Mouse (Mus musculus) intestine, embryonic 15.5 days (tissue): ENCODE results near the gene Plpp4. TPM values are rescaled to one million over a fixed set of nuclear protein-coding genes. Genes with fewer than 3 reads are reported as not detected.

Experiments
- ATAC-seq: fragments of 200-750 bp; cut with Nextera tagmentation; 2 replicates; pipeline ENCODE4 v1.8.0; 2017; ENCODE audit warnings: moderate TSS enrichment, moderate library complexity
- H3K27ac ChIP-seq: fragments of 300-500 bp; sonication (generic); 2 replicates; pipeline ENCODE4 v1.5.1; 2015; ENCODE audit warnings: mild to moderate bottlenecking, inconsistent platforms
- H3K27me3 ChIP-seq: fragments of 300-500 bp; sonication (generic); replicated peaks from 2 replicates; pipeline ENCODE4 v1.6.1; 2015; ENCODE audit warnings: inconsistent platforms
- H3K36me3 ChIP-seq: fragments of 300-500 bp; sonication (generic); 2 replicates; pipeline ENCODE4 v1.6.1; 2015; ENCODE audit warnings: inconsistent platforms
- H3K4me1 ChIP-seq: fragments of 300-500 bp; sonication (generic); replicated peaks from 2 replicates; pipeline ENCODE4 v1.6.1; 2015; ENCODE audit warnings: inconsistent platforms
- H3K4me2 ChIP-seq: fragments of 300-500 bp; sonication (generic); replicated peaks from 2 replicates; pipeline ENCODE4 v1.6.1; 2015; ENCODE audit warnings: mild to moderate bottlenecking, inconsistent platforms
- H3K4me3 ChIP-seq: fragments of 300-500 bp; sonication (generic); replicated peaks from 2 replicates; pipeline ENCODE4 v1.5.1; 2015; ENCODE audit warnings: inconsistent platforms
- H3K9ac ChIP-seq: fragments of 300-500 bp; sonication (generic); 2 replicates; pipeline ENCODE4 v1.6.1; 2015; ENCODE audit warnings: inconsistent platforms
- H3K9me3 ChIP-seq: fragments of 300-500 bp; sonication (generic); 2 replicates; pipeline ENCODE4 v1.6.1; 2016; ENCODE audit warnings: inconsistent platforms
- WGBS: fragments of 180-500 bp; shearing (Covaris S2); methylation state at CpG from one replicate; pipeline ENCODE4 v1.1.7; 2015; 5-methylcytosine and 5-hydroxymethylcytosine counted together
- polyA plus RNA-seq: library from polyadenylated mRNA; unstranded; fragments of >200 nt; fragmentation: Nextera tagmentation; extraction: Ambion mirVana; gene quantifications from 2 replicates; pipeline ENCODE4 v1.2.1, GENCODE M21; 2015

Plpp4 gene
- polyA plus RNA-seq, 1 experiment from 2014 or later: 0.41 TPM

DNA sequence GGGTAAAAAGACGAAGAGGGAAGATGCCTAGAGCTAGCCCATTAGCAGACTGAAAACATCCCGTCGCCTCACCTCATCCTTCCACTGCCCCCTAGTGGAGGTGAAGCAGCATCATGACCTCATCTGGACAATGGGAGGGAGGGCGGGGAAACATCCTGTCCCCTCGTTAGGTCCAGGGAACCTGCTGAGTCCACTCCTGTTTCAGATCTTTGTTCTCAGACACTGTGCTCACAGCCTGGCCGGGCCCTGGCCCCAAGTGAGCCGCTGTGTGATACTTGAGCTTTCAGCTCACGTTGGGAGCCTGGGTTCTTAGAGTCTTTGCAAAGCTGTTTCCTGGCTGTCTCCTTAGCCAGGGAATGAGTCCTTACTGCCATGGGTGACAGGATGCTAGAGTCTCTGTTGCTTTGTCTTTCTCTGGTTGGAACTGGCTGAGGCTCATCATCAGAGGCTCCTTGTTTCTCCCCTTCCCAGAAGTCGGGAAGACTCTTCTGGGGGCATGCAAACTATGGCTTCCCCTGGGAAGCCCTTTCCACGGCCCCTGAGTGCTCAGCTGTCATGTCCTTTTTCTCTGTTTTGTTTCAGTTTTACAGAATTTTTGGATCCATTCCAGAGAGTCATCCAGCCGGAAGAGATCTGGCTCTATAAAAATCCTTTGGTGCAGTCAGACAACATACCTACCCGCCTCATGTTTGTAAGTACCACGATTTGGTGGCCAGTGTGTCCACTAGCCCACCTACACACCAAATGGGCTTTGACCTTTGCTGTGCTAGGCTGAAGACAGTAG is 50.4 kb downstream of the Plpp4 start:
- Histone ChIP-seq H3K4me2 (no peak overlapping the region), H3K36me3 (no peaks in the 10 kb centered on the region), H3K27ac (no peak overlapping the region), H3K9ac (no peak overlapping the region), H3K4me3 (no peak overlapping the region), H3K9me3 (no peaks in the 10 kb centered on the region), H3K27me3 (no peaks in the 10 kb centered on the region), H3K4me1 (peaks cover 3% of the 10 kb centered on the region; the same call in 1 of the 2 replicates)
- 22% methylated on average over 13 of the region's 13 CpGs for WGBS
- ATAC-seq: no peak; the same call in 1 of the 2 replicates

DNA sequence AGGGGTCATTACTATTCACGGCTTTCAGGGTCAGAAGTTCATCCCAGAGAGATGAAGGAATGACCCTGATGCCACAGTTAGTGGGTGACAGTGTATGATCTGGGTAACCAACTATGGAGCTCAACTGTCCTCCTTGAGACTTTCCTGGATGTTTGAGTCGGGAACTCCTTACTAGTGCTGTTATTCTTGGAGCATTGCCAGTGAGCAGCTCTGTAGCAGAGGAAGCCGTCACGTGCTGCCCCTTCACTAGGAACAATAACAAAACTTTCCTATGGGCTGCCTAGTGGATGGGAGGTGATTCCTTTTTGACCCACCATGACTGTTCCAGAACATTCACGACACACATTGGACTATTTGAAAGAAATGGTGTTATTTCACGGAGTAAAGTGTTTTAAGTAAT is 51.8 kb downstream of the Plpp4 start:
- no peaks in the 10 kb centered on the region for H3K27me3 ChIP-seq
- 45% methylated on average over 6 of the region's 6 CpGs for WGBS
- no peak overlapping the region for H3K9ac ChIP-seq
- H3K4me3 ChIP-seq: no peak overlapping the region
- no peaks in the 10 kb centered on the region for H3K9me3 ChIP-seq
- no peak for ATAC-seq
- no peaks in the 10 kb centered on the region for H3K36me3 ChIP-seq
- H3K4me2 ChIP-seq: no peak overlapping the region
- H3K27ac ChIP-seq: no peak overlapping the region
- H3K4me1 ChIP-seq: peaks cover 3% of the 10 kb centered on the region; the same call in 1 of the 2 replicates

GRCm38 (mm10) chr7:129312521-129312920 is 55.7 kb downstream of the Plpp4 start:
- no peak for ATAC-seq
- 66% methylated on average over 6 of the region's 6 CpGs for WGBS
- H3K27ac ChIP-seq: no peak overlapping the region

DNA sequence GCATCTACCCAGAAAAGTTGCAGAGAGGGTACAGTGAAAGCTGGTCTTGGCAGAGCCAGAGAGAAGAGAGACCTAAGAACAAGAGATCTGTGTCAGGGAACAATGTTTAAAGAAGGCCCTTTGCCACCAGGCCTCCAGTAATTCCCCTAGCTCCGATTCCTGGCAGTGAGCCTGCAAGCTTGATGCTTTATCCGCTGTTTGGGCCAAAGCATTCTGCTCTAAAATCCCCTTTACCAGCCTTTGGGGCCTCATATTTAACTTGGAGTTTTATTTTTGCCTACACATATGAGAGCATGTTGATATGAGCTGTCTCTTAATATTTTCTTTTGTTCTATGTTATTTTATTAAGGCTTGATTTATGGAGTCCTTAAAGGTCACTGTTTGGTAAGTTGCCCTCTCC is 57.1 kb downstream of the Plpp4 start:
- WGBS: 61% methylated on average over 2 of the region's 2 CpGs
- Histone ChIP-seq H3K4me3 (no peak overlapping the region), H3K9ac (no peak overlapping the region), H3K4me2 (no peak overlapping the region), H3K9me3 (no peaks in the 10 kb centered on the region), H3K36me3 (no peaks in the 10 kb centered on the region), H3K27ac (no peak overlapping the region), H3K4me1 (no peaks in the 10 kb centered on the region), H3K27me3 (no peaks in the 10 kb centered on the region)
- no peak for ATAC-seq

More at GRCm38 (mm10) chr7:129312521-129312920, 55.7 kb downstream of the Plpp4 start:
- no peaks in the 10 kb centered on the region for H3K9me3 ChIP-seq
- no peak overlapping the region for H3K4me3 ChIP-seq
- H3K9ac ChIP-seq: no peak overlapping the region
- H3K4me1 ChIP-seq: peaks cover 3% of the 10 kb centered on the region; the same call in 1 of the 2 replicates
- H3K36me3 ChIP-seq: no peaks in the 10 kb centered on the region
- no peaks in the 10 kb centered on the region for H3K27me3 ChIP-seq
- no peak overlapping the region for H3K4me2 ChIP-seq

DNA sequence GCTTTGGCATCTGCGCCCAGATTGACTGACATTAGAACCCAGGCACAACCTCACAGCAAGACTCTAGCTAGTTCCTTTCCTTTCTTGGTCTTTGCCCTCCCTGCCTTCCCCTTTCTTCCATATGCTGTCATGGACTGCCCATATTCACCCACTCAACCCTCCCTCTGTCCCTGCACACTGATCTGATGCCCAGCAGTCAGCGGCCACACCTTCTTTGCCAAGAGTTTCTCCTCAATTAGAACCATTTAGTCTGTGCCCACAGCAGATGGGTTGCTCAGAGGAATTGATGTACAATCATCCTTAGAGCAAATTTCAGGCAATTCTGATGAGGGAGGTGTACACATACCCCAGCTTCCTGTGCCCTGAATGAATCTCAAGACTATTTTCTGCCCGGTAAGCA is 83.3 kb downstream of the Plpp4 start:
- ATAC-seq: no peak
- Histone ChIP-seq H3K9me3 (no peaks in the 10 kb centered on the region), H3K36me3 (no peaks in the 10 kb centered on the region), H3K27ac (no peak overlapping the region), H3K27me3 (no peaks in the 10 kb centered on the region), H3K9ac (no peak overlapping the region), H3K4me1 (no peaks in the 10 kb centered on the region), H3K4me3 (no peak overlapping the region), H3K4me2 (no peak overlapping the region)
- 94% methylated on average over 3 of the region's 3 CpGs for WGBS

DNA sequence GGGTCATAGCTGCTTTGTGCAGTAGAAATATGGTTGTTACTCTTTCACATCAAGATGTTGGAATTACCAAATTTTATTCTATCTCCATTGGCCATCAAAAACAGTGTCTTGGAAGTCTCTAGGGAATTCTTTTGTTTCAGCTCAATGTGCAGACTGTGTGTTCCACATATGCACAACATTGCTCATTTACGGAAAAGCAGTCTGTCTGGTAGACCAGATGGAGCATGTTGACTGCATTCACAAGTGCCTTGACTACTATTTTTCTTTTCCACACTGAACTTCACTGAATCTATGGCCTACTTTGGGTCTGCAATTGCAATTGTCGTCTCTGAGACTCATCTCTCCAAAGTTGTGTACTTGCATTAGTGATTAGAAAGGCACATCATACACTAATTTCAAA is 98.7 kb downstream of the Plpp4 start:
- Histone ChIP-seq H3K36me3 (no peaks in the 10 kb centered on the region), H3K27ac (no peak overlapping the region), H3K4me2 (no peak overlapping the region), H3K27me3 (no peaks in the 10 kb centered on the region), H3K9ac (no peak overlapping the region), H3K4me3 (no peak overlapping the region), H3K9me3 (no peaks in the 10 kb centered on the region), H3K4me1 (no peaks in the 10 kb centered on the region)
- WGBS: 83% methylated on average over 2 of the region's 2 CpGs
- ATAC-seq: no peak

- H3K4me1 ChIP-seq: no peaks in the 10 kb centered on the region
- ATAC-seq: no peak
- H3K9ac ChIP-seq: no peak overlapping the region
- no peaks in the 10 kb centered on the region for H3K27me3 ChIP-seq
- no peaks in the 10 kb centered on the region for H3K36me3 ChIP-seq
- H3K27ac ChIP-seq: no peak overlapping the region
- H3K4me2 ChIP-seq: no peak overlapping the region
- H3K9me3 ChIP-seq: no peaks in the 10 kb centered on the region
- 95% methylated on average over 1 of the region's 1 CpGs for WGBS
- H3K4me3 ChIP-seq: no peak overlapping the region
Measured at GRCm38 (mm10) chr7:129375306-129375705, 118.5 kb downstream of the Plpp4 start.

DNA sequence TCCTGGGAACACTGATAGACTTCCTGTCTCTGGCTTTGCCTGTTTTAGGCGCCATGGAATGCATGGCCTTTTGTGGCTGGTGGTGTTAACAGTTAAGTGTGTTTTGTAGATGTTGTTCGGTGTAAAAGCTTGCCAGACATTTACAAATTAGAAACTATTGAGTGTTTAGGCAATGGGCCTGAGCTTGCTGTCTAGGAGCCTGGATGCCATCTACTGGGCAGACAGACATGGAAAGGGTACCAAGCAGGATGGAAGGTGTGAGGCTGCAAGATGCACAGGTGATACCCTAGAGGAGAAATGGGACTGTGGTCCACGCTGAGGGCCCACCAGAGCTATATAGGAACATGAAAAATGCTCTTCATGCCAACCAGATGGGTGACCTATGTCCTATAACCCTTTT is 128.3 kb downstream of the Plpp4 start:
- Histone ChIP-seq H3K4me1 (no peaks in the 10 kb centered on the region), H3K27me3 (no peaks in the 10 kb centered on the region), H3K36me3 (no peaks in the 10 kb centered on the region), H3K9ac (no peak overlapping the region), H3K27ac (no peak overlapping the region), H3K9me3 (no peaks in the 10 kb centered on the region), H3K4me3 (no peak overlapping the region), H3K4me2 (no peak overlapping the region)
- no peak for ATAC-seq
- WGBS: 53% methylated on average over 3 of the region's 3 CpGs

- WGBS: 67% methylated on average over 11 of the region's 11 CpGs
- no peaks in the 10 kb centered on the region for H3K4me1 ChIP-seq
- no peaks in the 10 kb centered on the region for H3K36me3 ChIP-seq
- ATAC-seq: no peak
- H3K4me2 ChIP-seq: no peak overlapping the region
- no peaks in the 10 kb centered on the region for H3K27me3 ChIP-seq
- H3K4me3 ChIP-seq: no peak overlapping the region
- no peak overlapping the region for H3K27ac ChIP-seq
- H3K9me3 ChIP-seq: no peaks in the 10 kb centered on the region
- no peak overlapping the region for H3K9ac ChIP-seq
Measured at GRCm38 (mm10) chr7:129392835-129393489, 136.1 kb downstream of the Plpp4 start.

DNA sequence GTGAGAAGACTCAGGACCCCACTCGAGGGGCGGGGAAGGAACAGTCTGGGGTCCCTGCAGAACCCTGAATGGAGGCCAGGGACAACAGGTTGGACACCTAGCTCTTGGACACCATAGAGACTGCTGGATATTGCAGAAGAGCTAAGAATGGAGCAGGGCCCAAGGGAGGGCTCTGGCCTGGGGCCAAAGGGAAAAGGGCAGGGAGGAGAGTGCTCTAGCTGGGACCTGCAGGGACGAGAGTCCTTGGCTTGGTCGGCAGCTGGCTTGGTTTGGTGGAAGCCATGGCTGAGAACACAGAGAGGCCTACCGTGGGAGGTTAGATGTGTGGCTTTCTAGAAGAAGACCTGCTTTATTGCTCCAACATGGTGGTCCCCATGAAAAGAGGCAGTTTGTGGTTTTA is 139.7 kb downstream of the Plpp4 start:
- ATAC-seq: no peak
- Histone ChIP-seq H3K4me2 (no peak overlapping the region), H3K36me3 (no peaks in the 10 kb centered on the region), H3K4me1 (no peaks in the 10 kb centered on the region), H3K4me3 (no peak overlapping the region), H3K27ac (no peak overlapping the region), H3K9ac (no peak overlapping the region), H3K27me3 (no peaks in the 10 kb centered on the region), H3K9me3 (no peaks in the 10 kb centered on the region)
- WGBS: 88% methylated on average over 5 of the region's 5 CpGs

- Histone ChIP-seq H3K4me2 (no peak overlapping the region), H3K9me3 (no peaks in the 10 kb centered on the region), H3K36me3 (no peaks in the 10 kb centered on the region), H3K9ac (no peak overlapping the region), H3K4me1 (no peaks in the 10 kb centered on the region), H3K27ac (no peak overlapping the region), H3K27me3 (no peaks in the 10 kb centered on the region), H3K4me3 (no peak overlapping the region)
- 84% methylated on average over 7 of the region's 7 CpGs for WGBS
- ATAC-seq: no peak
Measured at GRCm38 (mm10) chr7:129399071-129399470, 142.2 kb downstream of the Plpp4 start.

GRCm38 (mm10) chr7:129402695-129403364 is 146.0 kb downstream of the Plpp4 start:
- no peak overlapping the region for H3K27ac ChIP-seq
- no peak overlapping the region for H3K4me2 ChIP-seq
- H3K9ac ChIP-seq: no peak overlapping the region
- WGBS: 89% methylated on average over 13 of the region's 13 CpGs
- no peaks in the 10 kb centered on the region for H3K9me3 ChIP-seq
- ATAC-seq: no peak
- H3K4me3 ChIP-seq: no peak overlapping the region
- no peaks in the 10 kb centered on the region for H3K27me3 ChIP-seq
- H3K4me1 ChIP-seq: no peaks in the 10 kb centered on the region
- no peaks in the 10 kb centered on the region for H3K36me3 ChIP-seq
